In the genomic region with DNA sequence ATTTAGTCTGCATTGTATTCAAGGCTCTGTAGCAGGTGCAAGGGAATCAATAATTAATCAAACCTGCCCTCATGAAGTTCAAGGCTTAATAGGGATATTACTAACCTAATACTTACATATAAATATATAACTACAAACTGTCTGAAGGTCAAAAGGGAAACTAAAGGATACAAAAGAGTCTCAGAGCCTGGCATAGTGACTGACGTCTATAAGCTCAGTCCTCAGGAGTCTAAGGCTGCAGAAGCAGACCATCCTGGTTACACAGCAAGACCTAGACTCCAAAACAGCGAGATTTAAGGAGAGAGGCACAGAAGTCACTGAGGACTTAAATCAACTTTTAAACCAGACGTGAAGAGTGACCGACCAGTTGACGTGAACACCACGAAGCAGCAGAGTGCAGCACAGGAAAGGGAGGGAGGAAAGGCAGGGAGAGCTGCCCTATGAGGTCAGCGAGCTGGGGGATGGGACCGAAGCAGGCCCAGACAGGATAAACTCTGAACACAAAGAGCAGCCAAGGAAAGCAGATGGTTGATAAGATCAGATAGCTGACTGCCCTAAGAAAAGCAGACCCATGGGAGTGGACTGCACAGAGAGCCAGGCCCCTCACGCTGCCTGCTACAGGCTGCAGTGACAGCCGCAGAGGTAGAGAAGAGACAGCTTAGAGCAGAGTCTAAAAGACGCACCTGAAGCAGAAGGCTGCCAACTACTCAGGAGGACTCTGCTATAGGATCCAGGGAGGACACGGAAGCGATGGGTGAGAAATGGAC, we compare ENCODE assay signal across 8 mouse cellular contexts. TPM values are rescaled to one million over a fixed set of nuclear protein-coding genes. Genes with fewer than 3 reads are reported as not detected.
A peak's percentile ranks its signal among the peaks of the same experiment; 100 is the strongest.
DNase-seq lines count a peak whose midpoint lies in the region; ATAC-seq and TF ChIP-seq lines count a peak whose summit lies in the region.

No protein-coding gene starts in this region.

- H3K9ac ChIP-seq in embryonic facial prominence, embryonic 15.5 days, result no peak overlapping the region
- 0 out of 2 replicates have a peak overlapping the region, but pooled peaks have one; percentile 15 for H3K9ac ChIP-seq in heart, embryonic 15.5 days
- H3K9ac ChIP-seq in kidney, embryonic 16.5 days (replicated peaks; ENCODE audit: low read length), result peak overlapping the region; percentile 51

- WGBS in cerebellum, adult 2 months, result 11% methylated on average over 13 of the region's 13 CpGs
- WGBS in embryonic facial prominence, embryonic 15.5 days, result 32% methylated on average over 13 of the region's 13 CpGs
- WGBS in heart, embryonic 15.5 days, result 23% methylated on average over 13 of the region's 13 CpGs
- 9% methylated on average over 13 of the region's 13 CpGs for WGBS in kidney, embryonic 16.5 days

- H3K36me3 ChIP-seq in embryonic facial prominence, embryonic 15.5 days, result no peaks in the 10 kb centered on the region
- no peaks in the 10 kb centered on the region for H3K36me3 ChIP-seq in heart, embryonic 15.5 days
- H3K36me3 ChIP-seq in kidney, embryonic 16.5 days (ENCODE audit: insufficient read depth, low read length), result peaks cover 5% of the 10 kb centered on the region; the same call in 1 of the 2 replicates

- H3K4me2 ChIP-seq in embryonic facial prominence, embryonic 15.5 days (replicated peaks), result no peak overlapping the region
- H3K4me2 ChIP-seq in heart, embryonic 15.5 days, result peak overlapping the region; percentile 27
- peak overlapping the region; percentile 40 for H3K4me2 ChIP-seq in kidney, embryonic 16.5 days (replicated peaks; ENCODE audit: low read depth, low read length)

- peak; percentile 24; the same call in 1 of the 2 replicates for TF ChIP-seq CTCF in cerebellum, adult 2 months (IDR thresholded peaks at IDR 0.05; ENCODE audit: borderline replicate concordance, insufficient read depth, low read depth, low read length)

- peak overlapping the region; percentile 91 for H3K27ac ChIP-seq in cerebellum, adult 2 months (ENCODE audit: insufficient read depth, low read length)
- H3K27ac ChIP-seq in embryonic facial prominence, embryonic 15.5 days (replicated peaks), result no peak overlapping the region
- H3K27ac ChIP-seq in heart, embryonic 15.5 days, result peak overlapping the region; percentile 16
- H3K27ac ChIP-seq in kidney, embryonic 16.5 days (ENCODE audit: low read length), result peak overlapping the region; percentile 83

- H3K27me3 ChIP-seq in cerebellum, adult 2 months (ENCODE audit: control insufficient read depth, insufficient read depth, low read length), result no peaks in the 10 kb centered on the region
- no peaks in the 10 kb centered on the region for H3K27me3 ChIP-seq in embryonic facial prominence, embryonic 15.5 days
- H3K27me3 ChIP-seq in heart, embryonic 15.5 days, result no peaks in the 10 kb centered on the region
- no peaks in the 10 kb centered on the region for H3K27me3 ChIP-seq in kidney, embryonic 16.5 days (ENCODE audit: insufficient read depth, low read length)

- H3K9me3 ChIP-seq in embryonic facial prominence, embryonic 15.5 days (replicated peaks), result no peaks in the 10 kb centered on the region
- H3K9me3 ChIP-seq in heart, embryonic 15.5 days (replicated peaks), result no peaks in the 10 kb centered on the region
- no peaks in the 10 kb centered on the region for H3K9me3 ChIP-seq in kidney, embryonic 16.5 days (ENCODE audit: low read length)

- peaks cover 30% of the 10 kb centered on the region for H3K4me1 ChIP-seq in cerebellum, adult 2 months (ENCODE audit: control insufficient read depth, insufficient read depth, low read length)
- peaks cover 20% of the 10 kb centered on the region for H3K4me1 ChIP-seq in embryonic facial prominence, embryonic 15.5 days
- peaks cover 39% of the 10 kb centered on the region for H3K4me1 ChIP-seq in heart, embryonic 15.5 days (replicated peaks)
- peaks cover 28% of the 10 kb centered on the region for H3K4me1 ChIP-seq in kidney, embryonic 16.5 days (ENCODE audit: insufficient read depth, low read length)

- 0 out of 2 replicates have a peak, but pooled peaks have one; percentile 19 for ATAC-seq in embryonic facial prominence, embryonic 15.5 days (ENCODE audit: insufficient number of reproducible peaks, low FRiP score, low TSS enrichment, low read depth)
- peak; percentile 70; the same call in 1 of the 2 replicates for ATAC-seq in heart, embryonic 15.5 days (replicated peaks; ENCODE audit: insufficient number of reproducible peaks, insufficient read depth, low FRiP score, low read depth)
- ATAC-seq in kidney, embryonic 16.5 days (ENCODE audit: low FRiP score, low TSS enrichment), result peak; percentile 93
- no peak for ATAC-seq in granulocyte monocyte progenitor cell, adult 5-6 weeks (replicated peaks; ENCODE audit: poor library complexity, severe bottlenecking)

- TF ChIP-seq POLR2A in cerebellum, adult 2 months (IDR thresholded peaks at IDR 0.05; ENCODE audit: borderline replicate concordance, insufficient read depth, low read length), result peak; percentile 22; the same call in 1 of the 2 replicates

- peak; percentile 76 to 82 for DNase-seq in cerebellum, adult 2 months
- peak; percentile 78 for DNase-seq in lung, postnatal 25 days (ENCODE audit: low spot score)
- peak; percentile 37 for DNase-seq in urinary bladder, adult 2 months (ENCODE audit: low spot score)
- DNase-seq in thymus, postnatal 4 days, result no peak

- H3K4me3 ChIP-seq in cerebellum, adult 2 months (replicated peaks; ENCODE audit: insufficient read depth, low read depth, low read length), result no peak overlapping the region
- no peak overlapping the region for H3K4me3 ChIP-seq in embryonic facial prominence, embryonic 15.5 days (replicated peaks)
- no peak overlapping the region for H3K4me3 ChIP-seq in heart, embryonic 15.5 days
- H3K4me3 ChIP-seq in kidney, embryonic 16.5 days (ENCODE audit: low read length), result no peak overlapping the region

RNA-seq across cellular contexts. Expression of a gene that starts 48.7 kb away (rescaled TPM):
- 16.3 and 17.3 TPM in 2 replicates for polyA plus RNA-seq in cerebellum, adult 2 months (2012; rRNA removed)
- 3.5 and 3.7 TPM in 2 replicates for polyA plus RNA-seq in embryonic facial prominence, embryonic 15.5 days (2015; fragmentation: Nextera tagmentation; extraction: Ambion mirVana)
- polyA plus RNA-seq in heart, embryonic 15.5 days (2015; fragmentation: Nextera tagmentation; extraction: Ambion mirVana), result 2.9 and 3.6 TPM in 2 replicates
- 3.2 and 3.8 TPM in 2 replicates for polyA plus RNA-seq in kidney, embryonic 16.5 days (2015; fragmentation: Nextera tagmentation; extraction: Ambion mirVana)
- polyA plus RNA-seq in urinary bladder, adult 2 months (2012; rRNA removed), result 8.0 and 9.7 TPM in 2 replicates
- 13.1 and 13.2 TPM in 2 replicates for total RNA-seq in granulocyte monocyte progenitor cell, adult 5-6 weeks (2014; fragmentation: Nextera tagmentation)
- 6.3 TPM in 2 replicates for total RNA-seq in granulocyte monocyte progenitor cell, adult 5-6 weeks (2017)
